Mouse (Mus musculus) layer of hippocampus, adult 9-11 months (tissue): ENCODE measurements at regions not wholly inside any gene's neighbourhood (a gene's known extent, or its start where the extent isn't known, plus 50 kb on each side); places are given as distances from the start of the nearest gene placed in this dataset.
"Not testable (repeated sequence)": the region's sequence is repeated elsewhere in the genome, so short reads cannot be mapped to it uniquely, and the experiment has no call there.

Experiments
- DNase-seq: peaks from one replicate; pipeline ENCODE4 v3.0.0; 2022

DNA sequence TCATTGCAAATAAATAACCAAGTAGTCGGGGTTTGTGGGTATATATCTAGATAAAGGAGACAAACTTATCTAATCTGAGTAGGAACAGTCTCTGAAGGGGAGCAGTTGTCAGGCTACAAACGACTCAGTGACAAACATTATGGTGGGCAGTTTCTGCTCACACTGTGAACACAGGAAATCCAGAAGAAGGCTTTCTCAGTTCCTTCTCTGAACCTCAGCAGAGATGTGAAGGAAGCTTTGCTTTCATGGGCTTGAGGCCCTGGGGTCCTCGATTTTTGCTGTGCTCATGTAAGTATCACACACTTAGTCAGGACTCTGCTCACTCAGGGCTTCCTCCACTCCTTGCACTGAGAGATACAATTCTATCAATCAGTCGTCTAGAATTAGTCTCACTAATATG lies 994.7 kb upstream of the Foxg1 start:
- DNase-seq = no peak

DNA sequence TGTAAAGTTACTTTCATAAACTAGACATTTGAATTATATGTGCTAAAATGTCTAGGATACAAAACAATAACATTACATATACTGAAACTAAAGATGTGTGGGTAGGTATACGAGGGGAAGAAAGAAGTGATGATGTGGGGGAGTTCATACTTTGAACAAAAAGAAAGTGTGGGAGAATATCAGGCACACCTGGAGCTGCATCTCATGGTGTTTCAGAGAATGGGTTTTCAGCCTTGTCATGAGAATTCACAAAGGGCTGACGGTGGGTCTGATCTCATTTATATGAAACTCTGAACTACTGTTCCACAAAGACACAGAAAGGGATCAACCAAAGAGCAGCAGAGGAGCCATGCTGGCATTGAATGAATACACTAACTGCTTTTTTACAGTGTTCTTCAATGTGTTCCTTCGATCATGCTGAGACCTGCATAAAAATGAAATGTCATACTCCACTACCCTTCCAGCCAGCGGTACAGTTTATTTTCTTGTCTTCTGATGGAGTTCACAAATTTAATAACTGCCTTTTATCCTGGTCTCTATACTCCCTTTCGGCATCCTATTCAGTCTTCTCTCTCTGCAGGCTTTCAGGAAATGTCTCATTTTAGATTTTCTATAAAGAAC lies 994.2 kb upstream of the Foxg1 start:
- no peak for DNase-seq

DNA sequence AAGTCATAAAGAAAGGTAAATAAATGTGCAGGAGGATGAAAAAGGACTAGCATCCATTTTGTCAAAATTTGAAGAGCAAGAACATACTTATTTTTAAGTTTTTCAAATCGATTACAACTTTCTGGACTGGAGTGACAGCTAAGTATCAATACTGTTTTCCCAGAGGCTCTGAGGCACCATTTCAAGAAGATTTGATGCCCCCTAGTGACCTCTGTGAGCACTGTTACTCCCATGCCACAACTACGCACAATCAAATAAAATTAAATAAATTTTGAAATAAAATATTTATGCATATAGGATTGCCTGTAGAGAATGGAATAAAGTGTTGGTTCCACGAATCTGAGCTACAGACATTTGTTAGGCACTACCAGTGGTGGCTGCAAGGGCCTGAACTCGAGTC lies 991.5 kb upstream of the Foxg1 start:
- no peak for DNase-seq

DNA sequence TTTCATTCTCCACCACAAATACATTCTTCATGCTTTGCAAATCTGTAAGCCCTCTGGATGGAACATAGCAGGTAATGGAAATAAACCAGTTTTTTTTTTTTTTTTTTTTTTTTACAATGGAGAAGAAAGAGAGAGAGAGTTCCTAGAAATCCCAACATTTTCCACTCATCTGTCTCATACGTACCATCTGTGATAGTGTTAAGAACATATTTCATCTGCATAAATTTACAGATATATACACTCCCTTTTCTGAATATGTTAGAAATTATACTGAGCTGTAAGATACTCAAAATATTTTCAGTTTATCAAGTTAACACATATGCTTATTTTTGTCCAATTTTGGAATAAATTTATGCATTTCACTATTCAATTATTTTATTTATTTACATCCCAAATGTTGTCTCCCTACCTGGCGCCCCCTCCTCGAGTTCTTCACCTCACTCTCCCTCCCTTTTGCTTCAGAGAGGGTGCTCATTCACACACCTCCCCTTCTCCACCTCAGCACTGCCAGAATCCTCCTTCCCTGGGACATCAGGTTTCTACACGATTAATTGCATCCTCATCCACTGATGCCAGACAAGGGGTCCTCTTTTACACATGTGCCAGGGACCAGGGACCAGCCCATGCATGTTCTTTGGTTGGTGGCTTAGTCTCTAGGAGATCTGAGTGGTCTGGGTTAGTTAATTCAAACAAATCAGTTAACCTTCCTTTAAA lies 943.0 kb upstream of the Foxg1 start:
- no peak for DNase-seq

DNA sequence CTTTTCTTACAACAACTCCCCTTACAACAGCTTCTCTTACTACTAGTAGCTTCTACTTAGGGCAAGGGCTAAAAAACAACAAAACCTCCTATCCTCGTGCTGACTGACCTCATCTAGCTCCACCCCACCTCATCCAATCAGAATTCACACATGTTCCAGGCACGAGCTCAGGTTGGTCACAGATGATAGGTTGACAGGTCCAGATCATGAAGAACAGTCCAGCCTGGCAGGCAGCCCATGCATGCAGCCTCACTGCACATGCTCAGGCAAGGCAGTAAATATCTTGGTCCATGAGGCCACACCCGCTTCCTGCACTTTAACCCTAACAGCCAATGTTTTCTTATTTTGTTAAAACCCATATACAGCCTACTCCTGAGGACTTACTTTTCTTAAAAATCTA lies 933.7 kb upstream of the Foxg1 start:
- DNase-seq = not testable (repeated sequence)

DNA sequence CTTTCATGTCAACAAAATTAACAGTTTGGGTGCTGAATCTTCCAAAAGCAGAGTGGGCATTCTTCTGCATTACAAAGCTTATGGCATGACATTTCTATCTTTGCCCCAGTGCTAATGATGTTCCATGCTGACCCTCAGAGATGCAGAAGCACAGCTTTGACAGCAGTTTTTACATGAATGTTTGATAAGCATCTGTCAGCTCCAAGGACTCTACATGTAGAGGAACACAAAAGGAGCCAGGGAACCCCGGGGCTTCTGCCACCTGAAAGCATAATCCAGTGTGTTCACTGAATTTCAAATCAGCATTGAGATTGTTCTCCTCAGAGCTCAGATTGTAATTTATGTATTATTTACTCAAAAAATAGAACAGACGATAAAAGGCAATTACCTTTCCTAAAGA lies 920.1 kb upstream of the Foxg1 start:
- no peak for DNase-seq

DNA sequence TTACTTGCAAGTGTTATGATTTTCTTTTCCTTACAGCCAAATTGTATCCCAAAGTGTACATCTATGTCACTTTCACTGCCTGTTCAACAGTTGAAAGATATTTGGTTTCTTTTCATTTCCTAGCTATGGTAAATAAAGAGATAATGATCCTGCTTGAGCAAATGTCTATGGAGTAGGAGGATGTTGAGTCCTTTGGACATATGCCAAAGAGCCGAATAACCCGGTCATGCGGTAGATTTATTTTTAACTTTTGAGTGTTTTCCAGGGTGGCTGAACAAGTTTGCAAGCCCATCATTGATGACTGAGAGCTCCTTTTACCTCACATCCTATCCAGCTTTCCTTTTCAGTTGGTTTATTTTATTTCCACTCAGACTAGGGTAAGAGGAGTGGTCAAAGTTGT lies 881.7 kb upstream of the Foxg1 start:
- DNase-seq = no peak

DNA sequence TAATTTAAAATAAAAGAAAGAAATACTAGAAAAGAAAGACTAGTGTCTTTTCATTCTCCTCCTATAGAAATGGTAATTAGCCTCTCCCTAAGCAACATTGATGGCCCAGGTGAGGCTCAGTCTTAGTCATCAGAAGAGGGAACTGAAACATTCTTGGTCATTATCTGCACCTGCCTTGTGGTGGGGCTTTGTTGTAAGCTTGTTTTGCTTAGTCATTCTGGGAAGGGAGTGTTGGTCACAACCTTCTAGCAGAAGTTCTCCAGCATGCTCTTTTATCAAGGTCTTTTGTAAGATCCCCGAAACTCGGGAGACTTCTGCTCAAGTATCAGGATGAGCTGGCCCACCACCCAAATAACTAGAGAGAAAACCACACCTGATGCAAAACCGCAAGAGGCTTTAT lies 870.9 kb upstream of the Foxg1 start:
- DNase-seq = no peak

DNA sequence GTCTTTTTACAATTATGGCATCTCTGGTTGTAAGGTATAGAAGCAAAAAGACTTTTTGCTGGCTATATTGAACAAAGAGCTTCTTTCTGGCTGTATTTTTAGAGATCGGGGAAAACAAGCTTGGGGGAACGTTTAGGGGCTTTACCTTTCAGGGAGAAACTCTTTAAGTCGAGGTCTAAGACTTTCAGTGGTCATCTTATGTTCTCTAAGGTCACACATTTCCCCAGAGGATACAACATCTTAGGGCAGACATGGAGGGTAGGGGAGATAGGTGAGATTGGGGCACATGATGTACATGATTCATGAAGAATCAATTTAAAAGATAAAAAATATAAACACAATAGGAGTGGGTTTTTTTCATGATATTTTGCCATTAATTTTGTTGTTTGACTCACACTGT lies 870.2 kb upstream of the Foxg1 start:
- no peak for DNase-seq

DNA sequence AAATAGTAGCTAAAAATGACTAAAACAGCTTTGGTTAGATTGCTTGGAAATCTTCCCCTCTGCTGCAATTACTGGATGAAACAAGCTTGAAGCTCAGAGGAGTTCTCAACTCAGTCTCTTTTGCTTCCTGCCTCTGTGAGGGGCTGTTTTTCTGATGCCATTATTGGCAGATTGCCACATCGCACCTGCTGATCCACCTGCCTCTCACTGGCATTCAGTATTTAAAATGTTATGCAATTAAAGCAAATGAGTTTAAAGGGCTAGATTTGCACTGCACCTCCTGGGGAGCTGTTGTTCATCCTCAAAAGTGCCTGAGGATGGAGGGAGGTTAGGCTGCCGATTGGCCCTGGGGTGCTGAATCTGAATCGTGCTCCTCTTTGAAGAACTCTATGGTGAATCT lies 860.5 kb upstream of the Foxg1 start:
- DNase-seq = no peak

DNA sequence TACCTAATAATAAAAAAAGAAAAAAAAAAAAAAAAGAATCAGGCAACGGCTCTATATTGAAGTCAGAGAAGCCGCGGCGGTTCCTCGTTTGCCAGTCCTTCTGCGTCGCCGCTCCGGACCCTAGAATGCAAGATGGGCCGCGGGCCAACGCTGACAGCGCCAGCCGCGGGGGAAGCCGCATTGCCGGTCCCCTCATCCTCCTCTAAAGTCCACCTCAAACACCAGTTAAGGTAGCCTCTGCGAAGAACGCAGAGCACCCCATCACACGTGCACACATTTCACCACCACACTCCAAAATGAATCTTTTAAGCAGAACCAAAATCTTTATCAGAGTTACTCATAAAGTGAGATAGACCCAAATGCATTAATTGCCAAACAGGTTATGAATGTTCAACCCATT lies 822.8 kb upstream of the Foxg1 start:
- not testable (repeated sequence) for DNase-seq

DNA sequence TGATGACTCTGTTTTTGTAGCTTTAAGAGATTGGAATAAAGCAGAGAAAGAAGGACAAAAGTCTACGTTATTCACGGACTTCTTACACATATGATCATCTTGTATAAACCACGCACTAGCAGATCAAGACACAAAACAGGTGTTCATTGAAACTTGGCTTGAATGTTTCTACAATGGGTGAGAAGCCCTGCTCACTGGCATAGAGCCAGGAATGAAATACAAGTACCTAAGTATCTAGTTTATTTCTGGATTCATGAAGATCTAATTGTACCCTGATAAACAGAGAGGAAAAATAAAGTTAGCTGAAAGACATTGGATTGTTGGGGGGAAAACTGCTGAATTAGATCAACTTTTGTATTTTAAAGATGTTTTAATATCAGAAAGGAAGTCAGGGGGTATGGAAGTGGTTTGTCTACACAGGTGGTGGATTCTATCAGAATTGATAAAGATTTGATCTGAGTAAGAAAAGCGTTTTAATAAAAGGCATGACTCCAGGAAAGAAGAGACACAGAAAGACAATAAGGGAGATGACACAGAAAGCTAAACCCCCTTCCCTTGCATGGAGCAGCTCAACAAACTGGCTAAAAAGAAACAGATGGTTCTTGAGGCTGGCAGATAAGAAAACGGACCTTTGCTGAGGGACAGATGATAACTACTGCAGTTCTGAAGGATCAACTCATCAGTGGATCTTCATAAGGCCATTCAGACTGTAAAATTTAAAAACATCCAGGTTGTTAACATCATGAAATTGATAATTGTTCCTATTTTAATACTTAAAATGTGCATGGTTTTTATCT lies 777.9 kb upstream of the Foxg1 start:
- DNase-seq = no peak

DNA sequence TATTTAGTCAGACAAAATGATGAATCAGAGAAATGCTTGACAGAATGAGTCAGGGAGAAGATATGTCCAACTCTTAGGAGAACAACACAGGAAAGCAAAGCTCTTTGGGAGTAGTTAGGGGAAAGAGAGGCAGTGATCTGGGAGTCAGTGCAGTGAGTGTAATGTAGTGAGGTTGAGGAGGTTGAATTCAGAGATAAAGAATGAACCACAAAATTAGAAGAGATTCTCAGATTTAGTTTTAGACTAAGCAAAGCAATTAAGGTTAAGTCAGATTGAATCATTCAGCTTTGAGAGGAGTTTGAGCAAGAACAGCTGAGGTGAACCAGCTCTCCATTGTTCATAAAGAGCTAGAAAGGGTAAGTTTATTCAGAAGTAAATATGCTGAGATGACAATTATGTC lies 777.0 kb upstream of the Foxg1 start:
- DNase-seq = no peak

DNA sequence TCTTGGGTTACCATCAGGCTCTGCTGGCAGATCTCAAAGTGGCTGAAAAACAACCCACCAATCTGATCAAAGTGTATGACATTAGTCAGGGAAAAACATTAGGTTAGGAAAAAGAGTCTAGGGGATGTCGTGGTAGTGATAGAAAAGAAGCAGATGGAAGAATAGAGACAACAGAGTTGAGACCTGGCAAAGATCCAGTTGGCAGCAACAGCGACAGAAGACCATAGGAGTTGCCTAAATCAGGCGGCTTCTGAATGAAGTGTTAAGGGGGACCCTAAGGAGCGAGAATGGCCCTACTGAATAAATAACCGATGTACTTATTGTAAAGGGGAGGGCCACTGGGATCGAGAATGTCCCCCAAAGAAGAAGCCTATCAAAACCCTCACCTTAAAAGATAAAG lies 773.1 kb upstream of the Foxg1 start:
- no peak for DNase-seq

DNA sequence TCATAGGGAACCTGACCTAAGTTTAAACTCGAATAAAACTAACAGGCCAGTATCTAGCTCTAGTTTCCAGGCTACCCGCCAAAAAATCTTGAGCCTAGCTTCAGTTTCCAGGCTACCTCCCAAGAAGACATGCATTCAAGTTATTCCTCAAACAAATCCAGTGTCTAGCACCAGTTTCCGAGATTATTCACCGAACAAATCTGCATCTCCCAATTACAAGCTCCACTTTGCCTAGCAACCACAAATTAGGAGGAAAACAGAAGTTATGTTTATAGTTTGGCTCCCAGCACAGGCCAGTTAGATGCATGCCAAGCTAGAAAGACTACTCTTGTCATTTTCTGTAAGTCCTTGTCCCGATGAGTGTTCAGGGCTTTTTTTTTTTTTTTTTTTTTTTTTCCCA lies 770.4 kb upstream of the Foxg1 start:
- no peak for DNase-seq

DNA sequence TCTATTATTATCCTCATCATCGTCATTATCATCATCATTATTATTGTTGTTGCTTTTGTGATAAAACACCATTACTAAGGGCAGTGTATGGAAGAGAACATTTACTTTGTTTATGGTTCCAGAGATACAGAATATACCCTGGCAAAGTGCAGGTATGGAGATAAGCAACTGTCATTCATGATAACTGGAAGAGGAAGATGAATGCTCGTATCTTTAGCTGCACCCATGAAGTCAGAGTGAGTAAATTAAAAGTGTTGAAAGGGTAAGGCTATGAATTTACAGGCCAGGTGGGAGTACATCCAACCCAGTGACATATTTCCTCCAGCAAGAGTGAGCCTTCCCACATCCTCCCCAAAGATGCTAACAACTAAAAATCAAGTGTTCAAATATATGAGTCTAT lies 766.1 kb upstream of the Foxg1 start:
- no peak for DNase-seq

DNA sequence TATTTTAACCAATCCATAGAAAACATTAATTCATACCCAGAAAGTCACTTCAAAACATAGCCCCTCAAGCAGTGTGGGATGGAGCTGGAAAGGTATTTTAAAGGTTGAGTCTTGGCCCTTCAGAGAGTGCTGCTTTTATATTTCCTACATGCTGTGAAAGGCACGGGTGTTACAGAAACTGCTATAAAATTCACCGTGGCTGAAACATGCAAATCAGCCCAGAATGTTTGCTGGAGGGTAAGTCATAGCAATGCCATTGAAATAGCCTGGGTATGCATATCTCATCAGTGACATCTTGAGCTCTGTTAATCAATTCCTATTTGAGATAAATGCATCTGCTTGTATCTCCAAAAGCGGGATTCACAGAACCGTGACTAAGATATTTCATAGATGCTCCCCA lies 748.9 kb upstream of the Foxg1 start:
- no peak for DNase-seq

DNA sequence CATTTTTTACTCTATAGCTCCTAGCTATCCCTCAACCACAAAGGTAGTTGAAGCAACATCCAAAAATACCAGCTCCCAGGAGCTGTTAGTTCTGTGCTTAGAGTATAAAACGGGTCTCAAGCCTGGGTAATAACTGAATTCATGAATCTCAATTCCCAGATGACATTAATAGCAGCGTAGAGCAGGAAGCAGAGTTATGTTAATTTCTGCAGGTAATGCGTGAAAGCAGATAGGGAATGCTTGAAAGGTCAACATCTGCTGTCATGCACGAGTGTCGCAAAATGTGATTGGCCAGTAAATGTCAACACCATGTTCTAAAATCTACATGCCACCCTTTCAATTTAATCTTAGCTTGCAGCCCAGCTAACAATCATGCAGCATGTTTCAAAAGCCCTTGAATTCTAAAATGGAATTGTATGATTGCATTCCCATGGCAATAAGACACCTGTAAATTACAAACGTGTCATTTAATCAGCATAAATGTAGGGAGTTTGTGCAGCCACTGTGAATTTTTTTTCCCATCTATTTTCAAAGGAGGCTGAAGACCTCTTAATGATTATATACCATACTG lies 747.7 kb upstream of the Foxg1 start:
- no peak for DNase-seq

DNA sequence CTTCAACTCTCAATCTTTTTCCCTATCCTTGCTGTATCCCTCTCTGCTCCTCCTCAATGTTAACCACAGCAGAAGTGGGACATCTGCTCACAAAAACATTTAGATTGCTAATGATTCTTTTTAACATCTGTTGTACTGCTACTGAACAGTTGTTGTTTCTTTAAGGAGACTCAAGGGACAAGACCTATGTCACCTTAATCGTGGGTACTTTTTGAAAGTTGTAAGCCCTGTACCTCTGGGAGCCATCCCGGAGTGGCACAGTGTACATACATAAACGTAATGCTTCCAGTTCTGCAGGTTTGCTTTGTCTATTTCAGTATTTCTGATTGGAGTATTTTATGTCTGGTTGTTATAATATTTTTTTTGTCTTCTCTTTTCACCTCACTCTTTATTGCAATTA lies 740.5 kb upstream of the Foxg1 start:
- DNase-seq = no peak

DNA sequence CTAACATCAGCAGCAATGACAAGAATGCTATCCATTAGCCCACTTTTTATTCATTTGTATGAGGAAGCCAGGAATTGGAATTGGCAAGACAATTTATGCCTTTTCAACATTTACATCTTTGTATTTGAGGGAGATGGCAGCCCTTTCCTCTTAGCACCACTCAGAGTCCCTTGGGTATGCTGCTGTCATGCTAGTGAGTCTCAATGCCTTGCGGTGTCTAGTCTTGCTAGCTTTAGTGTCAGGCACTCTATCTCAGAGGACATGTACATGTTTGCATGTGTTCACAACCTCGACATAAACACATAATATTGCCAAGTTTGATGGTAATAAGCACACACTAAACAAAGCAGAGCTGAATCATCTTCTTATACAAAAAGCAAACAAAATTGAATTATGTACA lies 737.3 kb upstream of the Foxg1 start:
- no peak for DNase-seq

DNA sequence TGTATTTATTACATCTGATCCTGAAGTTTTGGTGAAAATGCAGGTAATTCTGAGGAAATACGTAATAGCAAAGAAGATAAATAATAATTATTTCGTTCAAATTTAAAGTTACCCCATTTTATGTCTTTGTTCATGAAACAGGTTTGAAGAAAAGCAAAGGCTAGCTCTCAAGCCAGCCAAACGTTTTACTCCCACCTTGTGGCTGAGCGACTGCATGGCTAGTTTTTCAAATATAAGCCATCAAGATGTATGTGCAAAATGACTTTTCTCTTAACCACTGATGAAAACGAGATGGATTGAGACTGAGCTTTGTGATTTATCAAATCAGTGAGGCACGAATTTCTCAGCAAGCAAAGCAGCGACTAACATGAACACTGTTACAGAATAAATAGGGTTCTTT lies 736.5 kb upstream of the Foxg1 start:
- DNase-seq = no peak

DNA sequence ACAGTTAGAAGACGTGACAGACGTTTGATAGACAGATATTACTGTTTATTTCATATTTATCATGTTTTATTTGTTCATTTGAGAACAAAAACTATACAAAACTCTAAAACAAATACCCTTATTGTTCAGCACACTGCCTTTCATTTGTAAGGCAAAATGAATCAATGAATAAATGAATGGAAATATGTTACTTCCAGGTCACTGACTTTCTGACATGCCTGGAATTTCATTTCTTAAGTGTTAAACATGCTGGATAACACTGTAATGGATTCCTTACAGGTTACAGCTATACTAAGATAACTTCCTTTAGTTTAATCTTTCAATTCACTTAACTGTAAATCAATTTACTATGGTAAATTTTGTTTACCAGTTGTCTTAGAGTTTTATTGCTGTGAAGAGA lies 707.3 kb upstream of the Foxg1 start:
- DNase-seq = no peak

DNA sequence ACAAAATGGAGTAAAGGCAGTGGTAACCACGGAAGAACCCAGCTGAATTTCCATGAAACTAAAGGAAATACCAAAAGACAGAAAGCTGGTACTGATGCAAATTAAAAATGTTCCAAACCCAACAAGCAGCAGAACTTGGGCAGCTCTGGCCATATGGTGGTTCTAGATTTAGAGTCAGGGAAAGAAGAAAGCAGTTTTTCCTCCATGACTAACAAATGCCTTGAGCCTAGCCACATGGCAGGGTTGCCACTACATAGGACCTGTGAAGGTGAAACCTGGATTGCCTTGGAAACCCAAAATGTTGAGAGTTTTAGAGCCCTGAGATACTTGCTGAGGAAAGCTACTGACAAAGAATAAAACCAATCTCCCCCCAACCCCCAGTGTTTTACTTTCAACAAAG lies 701.5 kb upstream of the Foxg1 start:
- peak; percentile 8 for DNase-seq

DNA sequence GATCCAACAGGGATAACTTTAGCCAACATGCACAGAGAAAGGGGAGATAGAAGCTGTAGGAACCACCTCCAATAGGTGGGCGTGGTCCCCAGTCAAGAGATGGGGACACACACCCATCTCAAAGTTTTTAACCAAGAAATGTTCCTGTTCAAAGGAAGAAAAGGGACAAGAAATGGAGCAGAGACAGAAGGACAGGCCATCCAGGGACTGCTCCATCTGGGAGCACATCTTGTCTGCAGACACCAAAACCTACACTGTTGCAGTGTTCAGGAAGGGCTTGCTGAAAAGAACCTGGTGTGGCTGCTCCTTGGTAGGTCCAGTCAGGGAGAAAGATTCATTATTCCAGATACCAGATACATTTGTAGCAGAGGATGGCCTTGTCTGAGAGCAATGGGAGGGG lies 676.5 kb upstream of the Foxg1 start:
- DNase-seq = no peak
